Mouse (Mus musculus) G1E (cell line): ENCODE data around the gene Gfod2.

Experiments used
- CTCF ChIP-seq: IDR thresholded peaks from 2 replicates; pipeline ENCODE4 v1.5.1; 2012; ENCODE audit warnings: low read depth, low read length, inconsistent platforms, mixed read lengths
- GATA1 ChIP-seq: IDR thresholded peaks from 2 replicates; pipeline ENCODE4 v1.6.1; 2012; ENCODE audit warnings: borderline replicate concordance, low read length, inconsistent platforms, mixed read lengths
- TAL1 ChIP-seq: conservative IDR thresholded peaks from 2 replicates; pipeline ENCODE4 v1.6.1; 2012; ENCODE audit warnings: low read depth, low read length, inconsistent platforms, mixed read lengths

DNA sequence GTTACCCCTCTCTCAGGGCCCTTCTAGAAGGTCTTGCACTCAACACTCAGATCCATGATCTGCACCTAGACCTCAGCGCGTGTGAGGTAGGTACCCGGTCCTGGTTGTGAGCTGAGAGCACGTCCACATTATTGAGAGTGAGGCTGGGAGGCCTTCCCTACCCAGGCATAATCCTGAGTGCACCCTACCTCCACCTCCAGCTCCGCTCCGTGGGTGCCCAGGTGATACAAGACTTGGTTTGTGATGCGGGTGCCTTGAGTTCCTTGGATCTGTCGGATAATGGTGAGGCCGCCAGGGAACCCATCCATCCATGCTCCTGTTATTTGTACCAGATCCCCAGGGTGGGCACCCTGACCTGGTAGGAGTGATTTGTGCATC is 68.5 kb downstream of the Gfod2 start:
- TF ChIP-seq CTCF (no peak), GATA1 (no peak), TAL1 (no peak)
